Mouse (Mus musculus) spleen, embryonic (tissue): ENCODE results near the gene Btbd35f10.
"Not testable (repeated sequence)": the region's sequence is repeated elsewhere in the genome, so short reads cannot be mapped to it uniquely, and the experiment has no call there.

Source experiments
- CTCF ChIA-PET: fragments of 350-600 bp; sonication (Branson Sonifier 250); formaldehyde crosslinking; loops from one replicate; lab custom pipeline; 2022; lab: Charles Lee

Btbd35f10 gene

DNA sequence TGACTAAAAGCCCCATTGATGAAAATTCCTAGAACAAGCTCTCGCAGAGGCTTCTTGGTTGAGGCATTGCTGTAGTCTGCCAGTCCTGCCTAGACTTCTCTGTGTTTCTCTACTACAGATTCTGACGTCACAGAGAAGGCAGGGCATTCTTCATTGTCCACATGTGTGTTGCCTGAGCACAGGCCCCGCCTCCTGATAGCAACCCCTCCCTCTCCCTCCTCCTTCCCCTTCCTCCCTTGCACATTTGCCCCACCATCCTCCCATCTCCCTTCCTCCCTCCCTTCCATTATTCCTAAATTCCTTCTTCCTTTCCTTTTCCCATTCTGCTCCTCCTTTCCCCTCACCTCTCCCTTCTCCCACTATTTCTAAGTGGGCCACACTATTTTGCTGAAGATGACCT, at the start of gene Btbd35f10:
Gene Btbd35f10 (minus strand): TSS at position 101 of the 400 bp plus-strand sequence.
- CTCF ChIA-PET: not testable (repeated sequence)
